Mouse (Mus musculus) limb, embryonic 12.5 days (tissue): ENCODE measurements around the gene Bicra. TPM values are rescaled to one million over a fixed set of nuclear protein-coding genes. Genes with fewer than 3 reads are reported as not detected.

Experiments used
- ATAC-seq: fragments of 200-750 bp; cut with Nextera tagmentation; 2 replicates; pipeline ENCODE4 v1.8.0; 2017; ENCODE audit warnings: low read depth, moderate TSS enrichment; ENCODE audit not compliant: insufficient number of reproducible peaks, insufficient read depth, low FRiP score, low TSS enrichment
- H3K27ac ChIP-seq: fragments of 300-500 bp; sonication (generic); 2 replicates; pipeline ENCODE4 v1.5.1; 2016; ENCODE audit warnings: mild to moderate bottlenecking, moderate library complexity
- H3K27me3 ChIP-seq: fragments of 300-500 bp; sonication (generic); 2 replicates; pipeline ENCODE4 v1.6.1; 2016; ENCODE audit warnings: mild to moderate bottlenecking, moderate library complexity
- H3K36me3 ChIP-seq: fragments of 300-500 bp; sonication (generic); 2 replicates; pipeline ENCODE4 v1.6.1; 2016; ENCODE audit warnings: mild to moderate bottlenecking, moderate library complexity
- H3K4me1 ChIP-seq: fragments of 300-500 bp; sonication (generic); replicated peaks from 2 replicates; pipeline ENCODE4 v1.6.1; 2016
- H3K4me2 ChIP-seq: fragments of 300-500 bp; sonication (generic); 2 replicates; pipeline ENCODE4 v1.6.1; 2016; ENCODE audit warnings: mild to moderate bottlenecking, moderate library complexity
- H3K4me3 ChIP-seq: fragments of 300-500 bp; sonication (generic); replicated peaks from 2 replicates; pipeline ENCODE4 v1.5.1; 2016; ENCODE audit warnings: mild to moderate bottlenecking
- H3K9ac ChIP-seq: fragments of 300-500 bp; sonication (generic); replicated peaks from 2 replicates; pipeline ENCODE4 v1.6.1; 2016; ENCODE audit warnings: mild to moderate bottlenecking, moderate library complexity
- H3K9me3 ChIP-seq: fragments of 300-500 bp; sonication (generic); 2 replicates; pipeline ENCODE4 v1.6.1; 2016; ENCODE audit warnings: mild to moderate bottlenecking, moderate library complexity
- WGBS: fragments of 180-500 bp; shearing (Covaris S2); methylation state at CpG from one replicate; pipeline ENCODE4 v1.1.7; 2016; 5-methylcytosine and 5-hydroxymethylcytosine counted together
- polyA plus RNA-seq: library from polyadenylated mRNA; unstranded; fragments of >200 nt; fragmentation: Nextera tagmentation; extraction: Ambion mirVana; gene quantifications from 2 replicates; pipeline ENCODE4 v1.2.1, GENCODE M21; 2016

Gene Bicra
- polyA plus RNA-seq, 1 experiment from 2014 or later, result 9.0 TPM

DNA sequence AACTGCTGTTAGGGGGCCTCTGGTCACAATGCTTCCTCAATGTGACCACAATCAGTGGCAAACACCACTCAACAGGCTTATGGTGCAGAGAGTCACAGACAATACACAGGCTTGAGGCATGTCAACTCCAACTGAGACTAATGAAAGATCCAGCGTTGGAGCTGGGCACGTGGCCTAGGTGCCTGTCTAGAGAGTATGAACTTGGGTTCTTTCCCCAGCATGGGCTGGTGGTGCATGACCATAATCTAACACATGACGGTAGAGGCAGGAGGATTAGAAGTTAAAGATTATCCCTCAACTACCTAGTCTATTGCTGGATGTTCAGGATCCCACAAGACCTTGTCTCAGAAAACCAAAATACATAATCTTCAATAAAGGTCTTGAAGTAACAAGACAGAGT lies 56.0 kb downstream of the Bicra start:
- Histone ChIP-seq H3K4me1 (no peaks in the 10 kb centered on the region), H3K9me3 (no peaks in the 10 kb centered on the region), H3K27me3 (no peaks in the 10 kb centered on the region), H3K4me3 (no peak overlapping the region), H3K36me3 (peaks cover 95% of the 10 kb centered on the region), H3K27ac (no peak overlapping the region), H3K9ac (no peak overlapping the region), H3K4me2 (no peak overlapping the region)
- 93% methylated on average over 3 of the region's 3 CpGs for WGBS
- no peak for ATAC-seq

DNA sequence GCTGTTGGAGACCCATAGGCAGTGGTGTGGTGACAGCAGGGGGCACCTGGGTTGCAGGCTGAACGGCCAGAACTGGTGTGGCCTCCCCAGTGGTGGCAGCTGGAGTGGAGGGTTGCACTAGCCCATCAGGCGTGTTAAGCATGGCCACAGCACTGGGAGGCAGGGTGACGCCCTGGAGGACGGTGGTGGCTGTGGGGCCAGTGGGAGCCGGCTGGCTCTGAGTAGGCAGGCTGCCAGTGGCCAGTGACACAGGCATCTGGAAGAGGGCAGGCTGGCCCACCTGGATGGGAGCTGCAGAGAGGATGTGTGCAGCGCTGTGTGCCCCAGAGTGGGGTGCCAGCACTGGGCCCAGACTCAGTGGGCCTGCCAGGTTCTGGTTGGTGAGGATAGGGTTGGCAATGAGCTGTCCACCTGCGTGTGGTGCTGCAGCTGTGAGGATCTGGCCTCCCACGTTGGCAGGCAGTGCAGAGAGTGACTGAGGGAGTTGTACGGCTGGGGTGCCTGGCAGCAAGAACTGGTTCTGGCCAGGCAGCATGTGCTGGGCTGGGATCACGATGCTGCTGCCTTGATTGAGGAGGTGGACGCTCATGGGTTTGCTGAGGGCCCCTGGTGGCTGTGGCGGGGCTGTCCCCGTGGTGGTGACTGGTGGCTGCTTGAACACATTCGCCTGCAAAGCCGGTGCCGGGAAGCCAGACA lies 59.9 kb downstream of the Bicra start:
- H3K27me3 ChIP-seq, result no peaks in the 10 kb centered on the region
- ATAC-seq, result no peak
- no peaks in the 10 kb centered on the region for H3K4me1 ChIP-seq
- H3K36me3 ChIP-seq, result peaks cover 89% of the 10 kb centered on the region
- 93% methylated on average over 16 of the region's 16 CpGs for WGBS
- no peak overlapping the region for H3K4me2 ChIP-seq
- no peak overlapping the region for H3K27ac ChIP-seq
- H3K9me3 ChIP-seq, result no peaks in the 10 kb centered on the region
- 0 out of 2 replicates have a peak overlapping the region, but pooled peaks have one; percentile 18 for H3K9ac ChIP-seq
- no peak overlapping the region for H3K4me3 ChIP-seq

DNA sequence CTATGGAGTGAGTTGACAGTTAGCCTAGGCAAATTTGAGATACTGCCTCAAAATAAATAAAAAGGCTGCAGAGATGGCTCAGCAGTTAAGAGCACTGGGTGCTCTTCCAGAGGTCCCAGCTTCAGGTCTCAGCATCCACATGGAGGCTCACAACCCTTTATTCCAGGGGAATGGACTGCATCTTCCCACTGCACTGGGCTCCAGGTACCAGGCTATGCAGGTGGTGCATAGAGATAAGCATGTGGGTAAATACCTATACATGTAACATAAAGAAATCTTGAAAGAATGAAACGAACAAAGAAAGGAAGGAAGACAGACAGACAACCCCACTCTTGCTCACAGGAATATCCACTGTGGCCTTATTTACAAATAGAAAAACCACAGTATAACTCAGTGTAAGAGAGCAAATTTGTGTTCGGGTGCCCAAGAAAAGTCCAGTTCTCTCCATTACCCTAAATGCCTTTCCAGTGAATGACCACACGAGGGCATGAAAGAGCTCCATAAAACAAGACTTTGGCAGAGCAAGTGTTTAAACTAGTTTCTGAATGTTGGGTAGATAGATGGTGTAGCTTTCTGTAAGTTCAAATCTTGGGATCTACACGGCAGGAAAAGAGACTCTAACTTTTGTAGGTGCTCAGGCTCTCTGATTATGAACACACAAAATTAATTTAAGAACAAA lies 64.9 kb downstream of the Bicra start:
- Histone ChIP-seq H3K27ac (no peak overlapping the region), H3K9me3 (no peaks in the 10 kb centered on the region), H3K4me1 (no peaks in the 10 kb centered on the region), H3K9ac (no peak overlapping the region), H3K27me3 (no peaks in the 10 kb centered on the region), H3K4me3 (no peak overlapping the region), H3K4me2 (no peak overlapping the region), H3K36me3 (peaks cover 87% of the 10 kb centered on the region)
- no peak for ATAC-seq
- 44% methylated on average over 4 of the region's 4 CpGs for WGBS

DNA sequence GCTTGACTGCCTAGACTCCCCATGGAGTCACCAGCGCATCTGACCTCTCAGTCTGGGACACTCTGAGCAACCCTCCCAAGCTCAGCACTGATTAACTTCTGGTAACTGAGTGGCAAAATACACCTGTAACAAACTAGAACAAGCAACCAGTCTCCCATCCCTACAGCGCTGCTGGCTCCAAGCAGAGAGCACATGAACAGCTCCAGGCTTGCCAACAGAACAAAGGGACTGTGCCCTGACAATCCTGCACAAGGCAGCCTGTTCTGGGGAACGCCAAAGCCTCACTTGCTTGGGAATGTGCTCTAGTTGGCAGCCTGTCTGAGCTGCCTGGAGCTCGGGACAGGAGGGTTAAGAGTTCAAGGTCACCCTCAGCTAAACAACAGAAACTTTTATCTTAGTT lies 66.2 kb downstream of the Bicra start:
- ATAC-seq, result no peak
- no peaks in the 10 kb centered on the region for H3K9me3 ChIP-seq
- 93% methylated on average over 4 of the region's 4 CpGs for WGBS
- H3K36me3 ChIP-seq, result peaks cover 87% of the 10 kb centered on the region
- no peaks in the 10 kb centered on the region for H3K27me3 ChIP-seq
- no peaks in the 10 kb centered on the region for H3K4me1 ChIP-seq
- H3K4me3 ChIP-seq, result no peak overlapping the region
- H3K27ac ChIP-seq, result no peak overlapping the region
- no peak overlapping the region for H3K9ac ChIP-seq
- H3K4me2 ChIP-seq, result no peak overlapping the region

DNA sequence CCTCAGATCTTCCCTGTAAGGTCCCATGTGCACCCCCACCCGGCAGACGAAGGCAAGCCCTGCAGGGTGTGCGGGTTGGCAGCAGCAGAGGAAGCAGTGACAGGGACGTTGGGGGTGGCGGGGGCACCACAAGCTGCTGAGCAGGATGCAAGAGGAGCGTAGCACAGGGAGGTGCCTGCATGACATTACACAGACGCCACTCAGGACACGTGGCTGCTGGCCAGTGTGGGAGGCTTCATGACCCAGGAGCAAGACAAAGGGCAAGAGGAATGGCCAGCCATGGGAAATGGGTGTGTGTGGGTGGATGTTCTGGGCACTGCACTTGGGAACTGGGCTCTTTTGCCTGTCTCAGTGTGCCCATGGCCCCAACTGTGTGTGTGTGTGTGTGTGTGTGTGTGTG lies 67.5 kb downstream of the Bicra start:
- no peak overlapping the region for H3K27ac ChIP-seq
- no peak overlapping the region for H3K4me3 ChIP-seq
- H3K9ac ChIP-seq, result no peak overlapping the region
- ATAC-seq, result no peak
- no peak overlapping the region for H3K4me2 ChIP-seq
- H3K36me3 ChIP-seq, result peaks cover 85% of the 10 kb centered on the region
- H3K27me3 ChIP-seq, result no peaks in the 10 kb centered on the region
- H3K9me3 ChIP-seq, result no peaks in the 10 kb centered on the region
- no peaks in the 10 kb centered on the region for H3K4me1 ChIP-seq
- WGBS, result 79% methylated on average over 8 of the region's 8 CpGs

DNA sequence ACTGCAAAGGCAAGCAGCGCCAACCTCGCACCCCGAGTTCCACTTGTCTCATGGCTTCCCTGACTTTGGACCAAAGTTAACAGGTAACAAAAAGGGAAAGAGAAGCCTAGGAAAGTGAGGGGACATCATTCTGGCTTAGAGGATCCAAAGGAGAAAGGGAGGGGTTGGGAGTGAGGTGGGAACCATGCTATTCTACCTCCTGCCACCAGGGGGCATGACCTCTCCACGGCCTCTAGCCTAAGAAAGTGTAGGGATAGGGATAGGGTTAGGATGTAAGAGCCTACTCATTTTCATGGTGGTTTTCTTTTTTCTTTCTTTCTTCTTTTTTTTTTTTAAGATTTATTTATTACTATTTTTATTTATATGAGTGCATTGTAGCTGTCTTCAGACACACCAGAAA lies 71.8 kb downstream of the Bicra start:
- H3K9ac ChIP-seq, result no peak overlapping the region
- H3K4me1 ChIP-seq, result no peaks in the 10 kb centered on the region
- 77% methylated on average over 4 of the region's 4 CpGs for WGBS
- H3K27ac ChIP-seq, result no peak overlapping the region
- peaks cover 97% of the 10 kb centered on the region for H3K36me3 ChIP-seq
- no peak overlapping the region for H3K4me2 ChIP-seq
- no peaks in the 10 kb centered on the region for H3K27me3 ChIP-seq
- H3K4me3 ChIP-seq, result no peak overlapping the region
- ATAC-seq, result no peak
- H3K9me3 ChIP-seq, result no peaks in the 10 kb centered on the region

DNA sequence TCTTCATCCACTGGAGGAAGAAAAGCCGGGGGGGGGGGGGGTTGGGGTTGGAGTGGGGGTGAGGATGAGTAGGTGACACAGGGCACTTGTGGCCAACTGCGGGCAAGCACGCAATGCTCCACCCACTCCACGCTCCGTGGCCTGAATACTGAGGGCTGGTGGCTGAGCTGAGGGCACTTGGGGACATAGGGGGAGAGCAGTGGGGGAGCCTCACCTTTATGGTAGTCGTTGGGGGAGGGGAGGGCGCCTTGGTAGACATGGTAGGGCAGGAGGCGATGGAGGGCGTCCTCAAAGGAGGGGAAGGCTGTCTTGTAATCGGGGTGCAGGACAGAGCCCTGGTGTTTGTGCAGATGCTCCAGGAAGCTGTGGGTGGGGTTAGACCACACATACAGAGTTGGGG lies 72.3 kb downstream of the Bicra start:
- no peak for ATAC-seq
- Histone ChIP-seq H3K9ac (no peak overlapping the region), H3K4me1 (no peaks in the 10 kb centered on the region), H3K27me3 (no peaks in the 10 kb centered on the region), H3K9me3 (no peaks in the 10 kb centered on the region), H3K4me2 (no peak overlapping the region), H3K36me3 (peaks cover 97% of the 10 kb centered on the region), H3K4me3 (no peak overlapping the region), H3K27ac (no peak overlapping the region)
- WGBS, result 89% methylated on average over 10 of the region's 10 CpGs

DNA sequence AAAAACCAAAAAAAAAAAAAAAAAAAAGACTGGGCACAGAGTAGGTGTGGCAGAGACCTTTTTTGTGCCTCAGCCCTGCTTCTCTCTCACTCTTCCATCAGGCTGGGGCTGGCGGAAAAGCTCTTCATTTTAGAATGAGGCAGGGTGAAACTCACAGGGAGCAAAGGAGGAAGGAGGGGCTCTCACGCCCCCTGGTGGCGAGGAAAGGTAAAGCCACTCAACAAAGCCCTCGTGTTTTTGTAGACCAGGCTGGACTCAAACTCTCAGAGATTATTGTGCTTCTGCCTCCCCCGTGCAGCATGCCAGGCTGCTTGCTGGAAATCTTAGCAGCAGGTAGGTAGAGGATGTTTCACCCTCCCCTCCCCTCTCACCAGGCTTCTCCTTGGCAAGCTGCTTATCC lies 73.0 kb downstream of the Bicra start:
- no peak overlapping the region for H3K4me2 ChIP-seq
- H3K27ac ChIP-seq, result no peak overlapping the region
- no peak overlapping the region for H3K9ac ChIP-seq
- peaks cover 97% of the 10 kb centered on the region for H3K36me3 ChIP-seq
- H3K9me3 ChIP-seq, result no peaks in the 10 kb centered on the region
- WGBS, result 62% methylated on average over 5 of the region's 5 CpGs
- H3K4me3 ChIP-seq, result no peak overlapping the region
- no peaks in the 10 kb centered on the region for H3K27me3 ChIP-seq
- no peaks in the 10 kb centered on the region for H3K4me1 ChIP-seq
- no peak for ATAC-seq

DNA sequence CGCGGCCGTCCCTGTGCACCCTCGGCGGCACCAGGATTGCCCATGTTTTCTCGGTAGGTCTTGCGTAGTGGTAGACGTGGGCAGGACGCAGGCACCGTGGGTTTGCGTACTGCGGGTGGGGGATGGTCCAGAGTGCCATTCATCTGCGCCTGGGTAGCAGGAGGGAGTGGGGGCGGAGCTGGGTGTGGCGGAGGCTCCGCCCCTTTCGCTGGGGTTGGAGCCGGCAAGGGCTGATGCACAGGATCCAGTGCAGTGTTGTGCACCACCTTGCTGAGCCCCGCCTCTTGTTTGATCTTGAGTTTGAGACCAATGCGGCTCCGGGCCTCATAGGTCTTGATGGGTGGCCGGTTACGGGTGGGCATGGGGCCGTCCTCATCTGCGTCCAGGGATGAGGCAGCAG lies 75.5 kb downstream of the Bicra start:
- H3K9me3 ChIP-seq, result peaks cover 3% of the 10 kb centered on the region; the same call in 1 of the 2 replicates
- H3K4me2 ChIP-seq, result no peak overlapping the region
- H3K4me3 ChIP-seq, result no peak overlapping the region
- H3K9ac ChIP-seq, result no peak overlapping the region
- H3K27ac ChIP-seq, result no peak overlapping the region
- peaks cover 73% of the 10 kb centered on the region for H3K36me3 ChIP-seq
- no peaks in the 10 kb centered on the region for H3K27me3 ChIP-seq
- WGBS, result 67% methylated on average over 25 of the region's 25 CpGs
- ATAC-seq, result no peak
- no peaks in the 10 kb centered on the region for H3K4me1 ChIP-seq

DNA sequence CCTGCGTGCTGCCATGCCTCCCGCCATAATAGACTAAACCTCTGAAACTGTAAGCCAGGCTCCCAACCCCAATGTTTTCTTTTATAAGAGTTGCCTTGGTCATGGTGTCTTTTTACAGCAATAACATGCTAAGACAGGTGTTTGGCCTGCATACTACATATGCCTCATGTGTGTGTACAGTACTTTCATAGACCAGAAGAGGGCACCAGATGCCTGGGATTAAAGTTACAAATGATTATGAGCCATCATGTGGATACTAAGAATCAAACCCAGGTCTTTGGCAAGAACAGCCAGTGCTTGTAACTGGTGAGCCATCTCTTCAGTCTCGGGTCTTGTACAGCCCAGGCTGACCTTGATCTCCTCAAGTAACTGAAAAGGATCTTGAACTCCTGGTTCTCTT lies 78.0 kb downstream of the Bicra start:
- WGBS, result 83% methylated on average over 3 of the region's 3 CpGs
- no peak overlapping the region for H3K4me3 ChIP-seq
- no peak overlapping the region for H3K27ac ChIP-seq
- no peaks in the 10 kb centered on the region for H3K4me1 ChIP-seq
- no peaks in the 10 kb centered on the region for H3K27me3 ChIP-seq
- ATAC-seq, result no peak
- H3K9me3 ChIP-seq, result peaks cover 3% of the 10 kb centered on the region; the same call in 1 of the 2 replicates
- H3K9ac ChIP-seq, result no peak overlapping the region
- H3K4me2 ChIP-seq, result no peak overlapping the region
- peaks cover 50% of the 10 kb centered on the region for H3K36me3 ChIP-seq

DNA sequence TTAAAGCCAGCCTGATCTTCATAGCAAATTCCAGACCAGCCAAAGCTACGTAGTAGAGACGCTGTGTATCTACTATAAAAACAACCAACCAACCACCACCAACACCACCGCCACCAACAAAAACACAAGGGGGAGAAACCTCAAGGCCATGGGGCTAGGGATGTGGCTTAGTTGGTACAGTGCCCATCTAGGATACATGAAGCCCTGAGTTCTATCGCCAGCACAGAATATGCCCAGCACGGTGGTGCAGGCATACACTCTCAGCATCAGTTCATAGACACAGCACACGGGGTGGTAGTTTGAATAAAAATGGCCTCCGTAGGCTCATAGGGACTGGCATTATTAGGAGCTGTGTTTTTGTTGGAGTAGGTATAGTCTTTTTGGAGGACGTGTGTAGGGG lies 79.4 kb downstream of the Bicra start:
- WGBS, result 86% methylated on average over 8 of the region's 8 CpGs
- no peaks in the 10 kb centered on the region; the same call in 1 of the 2 replicates for H3K4me1 ChIP-seq
- no peak overlapping the region for H3K4me3 ChIP-seq
- no peak overlapping the region for H3K4me2 ChIP-seq
- no peak for ATAC-seq
- no peak overlapping the region for H3K9ac ChIP-seq
- H3K27ac ChIP-seq, result no peak overlapping the region
- peaks cover 36% of the 10 kb centered on the region for H3K36me3 ChIP-seq
- no peaks in the 10 kb centered on the region for H3K27me3 ChIP-seq
- peaks cover 3% of the 10 kb centered on the region; the same call in 1 of the 2 replicates for H3K9me3 ChIP-seq
